Mouse (Mus musculus): ENCODE data around the gene Bcap31.

The Bcap31 gene

DNA sequence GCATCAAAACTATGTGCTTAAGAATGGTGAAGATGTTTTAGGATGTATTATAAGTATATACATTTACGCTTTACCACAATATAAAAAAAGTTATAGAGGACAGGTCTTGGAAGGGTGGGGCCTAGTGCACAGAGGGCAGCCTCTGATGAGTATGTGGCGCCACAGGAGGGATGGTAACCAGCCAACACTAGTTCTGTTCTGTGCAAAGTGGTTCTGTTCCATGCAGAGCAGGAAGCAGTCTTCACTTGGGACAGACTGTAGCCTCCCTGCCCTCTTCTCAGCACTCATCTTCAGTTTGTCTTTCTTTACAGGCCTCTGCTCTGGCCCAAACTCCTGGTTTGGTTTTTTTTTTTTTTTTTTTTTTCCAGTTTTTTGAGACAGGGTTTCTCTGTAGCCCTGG, 31.8 kb downstream of the Bcap31 start:
- no peak for DNase-seq (ENCODE audit: low read depth, low spot score)

DNA sequence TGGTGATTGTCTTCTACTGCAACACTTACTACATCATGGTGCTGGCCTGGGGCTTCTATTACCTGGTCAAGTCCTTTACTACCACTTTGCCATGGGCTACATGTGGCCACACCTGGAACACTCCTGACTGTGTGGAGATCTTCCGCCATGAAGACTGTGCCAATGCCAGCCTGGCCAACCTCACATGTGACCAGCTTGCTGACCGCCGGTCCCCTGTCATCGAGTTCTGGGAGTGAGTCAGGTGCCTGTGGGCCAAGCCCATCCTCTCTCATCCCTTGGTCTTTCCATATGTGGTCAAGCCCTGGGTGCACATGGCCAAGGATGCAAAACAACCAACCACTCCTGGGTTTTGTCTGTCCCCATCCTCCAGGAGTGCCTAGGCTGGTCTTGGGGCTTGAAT, 39.3 kb downstream of the Bcap31 start:
- no peak for DNase-seq (ENCODE audit: low read depth, low spot score)

DNA sequence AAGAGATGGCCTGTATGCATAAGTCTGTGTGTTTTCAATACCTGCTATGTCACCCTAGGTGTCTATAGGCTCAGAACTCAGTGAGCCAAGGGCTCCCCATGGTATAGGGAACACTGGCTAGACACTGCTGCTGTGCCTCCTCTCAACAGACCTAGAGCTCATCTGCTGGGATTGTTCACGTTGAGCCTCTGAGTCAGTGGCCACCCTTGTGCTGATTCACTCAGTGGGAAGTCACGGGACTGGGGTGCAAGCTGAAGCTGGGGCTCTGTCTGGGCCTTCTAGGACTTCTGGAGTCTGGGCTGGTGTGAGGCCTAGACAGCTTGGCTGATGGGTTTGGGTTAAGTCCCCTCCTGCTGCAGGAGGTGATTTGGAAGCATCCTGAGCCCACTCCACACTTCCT, 40.7 kb downstream of the Bcap31 start:
- no peak for DNase-seq (ENCODE audit: low read depth, low spot score)

DNA sequence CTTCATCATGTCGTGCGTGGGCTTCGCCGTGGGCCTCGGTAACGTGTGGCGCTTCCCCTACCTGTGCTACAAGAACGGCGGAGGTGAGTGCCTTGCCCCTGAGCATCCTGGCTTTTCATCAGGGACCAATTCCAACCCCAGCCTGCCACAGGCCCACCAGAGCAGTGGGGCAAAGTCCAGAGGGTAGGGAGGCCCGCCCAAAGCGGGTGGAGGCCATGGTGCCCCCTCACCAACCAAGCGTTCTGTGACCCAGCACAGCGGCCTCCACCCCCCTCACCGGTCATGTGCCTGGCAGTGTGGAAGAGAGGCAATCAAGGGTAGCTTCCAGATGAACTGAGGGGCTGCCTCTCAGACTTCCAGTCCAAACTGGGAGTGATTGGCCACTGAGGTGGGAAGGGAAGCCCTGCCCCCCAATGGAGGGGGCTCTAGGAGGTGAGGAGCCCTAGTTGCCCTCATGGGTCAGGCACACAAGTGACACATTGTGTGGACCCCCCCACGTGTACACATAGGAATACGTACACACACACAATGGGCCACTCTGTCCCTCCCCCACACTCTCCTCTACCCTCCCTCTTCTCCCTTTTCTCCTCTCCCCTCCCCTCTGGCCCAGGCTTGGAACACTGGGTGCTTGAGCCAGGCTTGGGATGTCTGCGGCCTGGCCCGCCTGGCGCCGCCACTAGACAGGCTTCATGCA, 41.9 kb downstream of the Bcap31 start:
- no peak for DNase-seq (ENCODE audit: low read depth, low spot score)

DNA sequence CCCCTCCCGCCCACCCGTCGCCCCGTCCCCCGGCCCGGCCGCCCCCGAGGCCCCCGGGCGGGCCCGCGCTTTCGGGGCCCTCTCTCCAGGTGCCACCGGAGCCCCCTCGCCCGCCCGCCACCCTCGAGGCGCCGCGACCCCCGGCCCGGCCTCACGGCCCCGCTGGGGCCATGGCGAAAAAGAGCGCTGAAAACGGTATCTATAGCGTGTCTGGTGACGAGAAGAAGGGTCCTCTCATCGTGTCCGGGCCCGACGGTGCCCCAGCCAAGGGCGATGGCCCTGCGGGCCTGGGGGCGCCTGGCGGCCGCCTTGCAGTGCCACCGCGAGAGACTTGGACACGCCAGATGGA, 42.4 kb downstream of the Bcap31 start:
- no peak for DNase-seq (ENCODE audit: low read depth, low spot score)

DNA sequence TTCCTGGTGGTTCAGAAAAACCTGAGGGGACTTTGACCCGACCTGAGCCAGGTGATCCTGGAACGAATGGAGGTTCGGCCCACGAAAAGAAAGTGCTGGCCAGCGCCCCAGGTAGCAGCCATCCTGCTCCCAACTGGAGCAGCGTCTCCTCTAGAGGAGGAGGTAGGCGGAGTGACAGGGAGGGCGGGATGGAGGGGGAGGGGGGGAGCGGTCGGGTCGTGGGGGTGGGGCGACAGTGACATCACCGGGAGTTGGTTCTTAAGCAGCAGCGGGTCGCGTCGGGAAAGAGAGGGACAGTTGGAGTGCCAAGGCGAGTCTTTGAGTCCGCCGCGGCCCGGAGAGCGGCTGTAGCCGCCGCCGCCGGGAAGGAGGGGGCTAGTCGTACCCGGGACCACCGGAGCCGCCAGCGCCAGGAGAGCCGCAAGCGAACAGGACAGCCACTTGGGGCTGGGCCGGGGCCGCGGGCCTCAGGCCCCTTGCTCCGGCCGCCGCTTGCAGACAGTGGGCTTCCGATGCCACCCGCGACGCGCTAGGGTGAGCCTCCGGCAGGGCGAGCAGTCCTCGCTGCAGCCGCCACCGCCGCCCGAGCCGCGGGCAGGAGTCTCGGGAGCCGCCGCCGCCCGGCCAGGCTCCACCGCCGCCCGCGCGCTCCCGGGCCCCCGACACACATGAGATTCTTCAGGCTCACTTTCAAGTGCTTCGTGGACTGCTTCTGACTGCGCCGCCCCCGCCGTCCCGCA, 42.9 kb downstream of the Bcap31 start, which contains the start of gene Slc6a8:
TSS of gene Slc6a8 (plus strand) at position 272 of the 740 bp plus-strand sequence.
- DNase-seq (ENCODE audit: low read depth, low spot score): no peak

DNA sequence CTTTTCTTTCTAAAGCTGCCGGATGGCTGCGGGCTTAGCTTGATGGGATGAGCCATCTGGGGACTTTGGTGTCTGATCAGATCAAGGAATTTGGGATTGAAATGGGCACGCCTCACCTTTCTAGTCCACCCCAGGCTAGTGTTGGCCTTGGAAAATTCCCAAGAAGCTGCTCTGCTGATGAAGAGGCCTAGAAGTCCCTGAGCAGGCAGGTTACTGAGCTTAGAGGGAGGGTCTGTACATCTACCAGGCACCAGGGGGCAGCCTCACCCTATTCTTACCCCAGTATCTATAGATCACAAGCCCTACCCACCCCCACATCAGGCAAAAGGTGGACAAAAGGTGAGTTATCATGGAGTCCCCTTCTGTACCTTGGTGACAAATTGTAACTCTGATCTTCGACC, 43.9 kb downstream of the Bcap31 start:
- peak; percentile 47 for DNase-seq (ENCODE audit: low read depth, low spot score)

DNA sequence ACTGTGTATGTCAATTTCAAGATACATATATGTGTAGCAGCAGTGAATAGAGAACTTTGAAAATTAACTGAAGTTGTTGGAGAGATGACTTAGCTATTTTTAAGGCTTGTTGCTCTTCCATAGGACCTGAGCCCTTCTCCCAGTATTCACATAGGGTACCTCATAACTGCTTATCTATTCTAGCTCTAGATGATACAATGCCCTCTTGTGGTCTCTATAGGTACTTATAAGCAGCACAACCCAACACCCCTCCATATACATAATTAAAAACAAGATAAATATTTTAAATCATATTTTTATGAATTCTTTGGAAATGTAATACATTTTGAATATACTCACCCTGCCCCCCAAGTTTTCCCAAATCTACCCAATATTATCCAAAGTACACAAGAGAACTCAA, 52.8 kb downstream of the Bcap31 start:
- peak; percentile 21 for DNase-seq (ENCODE audit: low read depth, low spot score)

DNA sequence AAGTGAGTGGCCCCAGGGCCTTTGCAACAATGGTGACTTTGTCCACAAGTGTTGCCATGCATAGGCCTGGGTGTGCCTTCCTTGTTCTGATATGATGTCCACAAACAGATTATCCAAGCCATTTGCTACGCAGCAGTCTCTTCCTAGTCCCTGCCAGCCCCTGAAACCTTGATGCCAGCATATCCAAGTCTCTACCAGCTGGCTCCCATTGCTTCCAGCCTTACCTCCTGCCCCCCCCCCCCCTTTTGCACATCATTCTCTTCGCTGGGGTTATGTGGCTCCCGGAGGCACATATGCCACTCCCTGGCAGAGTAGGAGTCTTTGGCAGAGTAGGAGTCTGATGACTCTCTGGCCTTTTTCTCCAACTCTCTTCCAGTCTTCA, 55.7 kb downstream of the Bcap31 start:
- no peak for DNase-seq (ENCODE audit: low read depth, low spot score)

DNA sequence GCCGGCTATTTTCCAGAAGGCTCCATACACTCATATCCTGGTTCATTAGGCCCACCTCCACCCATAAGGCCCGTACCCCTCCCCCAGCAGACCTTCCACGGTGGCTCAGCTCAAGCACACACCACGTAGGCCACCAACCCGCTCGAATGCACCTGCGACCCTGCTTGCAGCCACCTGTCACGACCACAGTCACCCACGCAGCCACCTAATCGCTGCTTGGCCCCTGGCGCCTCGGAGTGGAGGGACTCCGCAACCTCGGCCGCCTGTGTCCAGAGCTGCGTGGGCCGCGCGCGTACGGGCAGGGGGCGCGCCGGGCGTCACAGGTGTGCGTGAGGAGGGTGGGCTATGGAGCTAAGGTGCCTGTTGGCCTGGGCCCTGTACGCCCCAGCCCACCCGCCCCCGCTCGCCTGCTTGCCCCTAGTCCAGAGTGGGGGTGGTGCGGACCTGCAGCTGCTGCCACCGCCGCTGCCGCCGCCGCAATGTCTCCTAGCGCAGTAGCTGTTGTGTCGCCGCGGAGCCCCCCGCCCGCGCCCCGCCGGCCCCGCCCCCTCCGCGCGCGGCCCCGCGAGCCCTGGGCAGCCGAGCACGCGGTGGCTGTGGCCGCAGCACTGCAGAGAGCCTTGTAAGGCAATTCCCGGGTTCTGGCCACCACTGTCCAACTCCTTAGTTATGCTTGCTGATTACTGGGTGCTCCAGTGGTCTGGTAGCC, 56.2 kb downstream of the Bcap31 start, which contains the start of gene Pnck:
TSS of gene Pnck (minus strand) at position 543 of the 709 bp plus-strand sequence.
- DNase-seq (ENCODE audit: low read depth, low spot score): no peak

DNA sequence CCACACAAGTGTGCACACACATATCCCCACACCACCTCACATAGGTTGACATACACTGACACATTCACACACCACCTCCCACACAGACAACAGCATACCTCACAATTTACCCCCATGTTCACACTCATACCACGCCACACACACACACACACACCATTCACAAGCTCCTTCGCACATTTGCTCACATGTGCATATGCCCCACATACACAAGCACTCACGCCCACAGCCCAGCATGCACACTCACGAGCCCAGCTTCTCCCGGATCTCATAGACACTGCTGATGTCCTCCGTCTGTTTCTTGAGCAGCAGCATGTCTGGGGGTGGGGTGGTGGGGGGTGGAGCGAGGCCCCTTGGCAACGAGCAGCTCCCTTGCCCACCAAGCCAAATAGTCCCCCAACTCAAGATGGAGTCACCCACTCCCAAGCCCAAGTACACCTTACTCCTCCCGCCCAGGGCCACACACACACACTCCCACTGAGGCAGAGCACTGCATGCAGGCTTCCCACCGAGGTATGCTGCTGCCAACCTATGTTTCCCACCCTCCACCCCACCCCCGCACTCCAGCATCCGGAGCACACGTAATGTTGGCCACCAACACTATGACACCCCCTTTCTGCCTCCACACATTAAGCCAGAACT, 56.9 kb downstream of the Bcap31 start:
- no peak for DNase-seq (ENCODE audit: low read depth, low spot score)

DNA sequence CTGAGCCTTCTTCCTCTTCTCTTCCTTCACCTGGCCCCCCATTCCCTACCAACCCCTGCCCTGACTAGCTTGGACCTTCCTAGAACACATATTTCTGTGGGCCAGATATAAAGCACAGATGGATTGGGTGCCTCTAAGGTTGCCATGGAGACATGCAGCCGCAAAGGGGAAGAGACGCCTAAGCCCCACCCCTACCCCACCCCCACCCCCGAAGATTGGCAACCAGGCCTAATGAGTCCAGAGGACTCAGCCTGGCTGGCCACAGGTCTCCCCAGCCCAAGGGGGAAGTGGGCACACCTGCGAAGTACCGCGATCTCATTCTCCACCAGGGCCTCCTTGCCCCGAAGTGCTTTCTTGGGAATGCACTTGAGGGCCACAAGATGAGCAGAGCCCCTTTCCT, 57.6 kb downstream of the Bcap31 start:
- no peak for DNase-seq (ENCODE audit: low read depth, low spot score)

DNA sequence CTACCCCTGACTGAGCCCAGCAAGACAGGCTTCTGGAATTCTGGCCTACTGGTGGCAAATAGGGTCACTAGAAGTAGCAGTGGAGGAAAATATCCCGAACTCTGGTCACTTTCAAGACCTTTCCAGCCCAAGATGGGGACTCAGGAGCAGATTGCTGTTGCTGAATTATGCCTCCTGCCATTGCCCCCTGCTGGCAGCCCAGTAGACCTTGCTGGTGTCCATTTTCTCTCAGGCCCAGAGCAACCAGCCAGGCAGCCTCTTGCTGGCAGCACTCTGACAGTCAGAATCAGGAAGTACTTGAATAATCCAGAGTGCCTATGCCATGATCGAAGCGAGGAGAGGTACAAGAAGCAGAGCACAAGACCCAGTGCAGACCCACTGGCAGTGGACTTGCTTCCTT, 60.4 kb downstream of the Bcap31 start:
- DNase-seq (ENCODE audit: low read depth, low spot score): peak; percentile 54

DNA sequence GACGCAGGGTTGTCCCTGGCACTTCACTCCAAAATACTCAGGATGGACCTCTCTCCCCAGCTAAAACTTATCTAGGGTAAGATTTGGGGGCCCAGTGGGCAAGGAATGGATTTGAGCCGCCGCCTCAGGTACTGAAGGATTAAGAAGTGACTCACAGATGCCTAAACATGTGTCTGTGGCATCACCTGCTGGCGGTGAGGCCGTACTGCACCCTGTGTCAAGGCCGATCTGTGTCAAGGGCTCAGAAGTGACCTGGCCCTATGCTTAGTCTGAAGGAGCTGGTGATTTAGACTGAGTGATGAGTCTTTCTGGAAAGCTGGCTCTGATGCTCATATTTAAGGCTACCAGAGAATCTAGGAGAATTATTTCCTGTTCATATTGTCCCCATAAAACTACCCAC, 61.8 kb downstream of the Bcap31 start:
- DNase-seq (ENCODE audit: low read depth, low spot score): peak; percentile 69

DNA sequence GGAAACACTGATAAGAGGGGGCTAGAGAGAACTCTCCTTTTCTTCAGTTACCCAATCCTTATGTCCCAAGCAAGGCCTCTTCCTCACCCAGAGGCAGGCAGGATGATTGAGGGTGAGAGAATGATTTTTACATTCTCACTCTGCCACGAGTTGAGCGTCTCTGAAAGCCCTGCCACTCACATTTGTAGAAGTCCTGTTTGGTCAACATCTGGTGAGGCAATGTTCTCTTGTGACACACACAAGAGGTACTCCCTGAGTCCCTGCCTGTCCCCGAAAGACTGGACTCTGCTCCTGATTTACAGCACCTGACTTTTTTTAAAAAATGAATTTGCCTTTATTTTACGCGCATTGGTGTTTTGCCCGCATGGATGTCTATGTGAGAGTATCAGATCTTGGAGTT, 62.6 kb downstream of the Bcap31 start:
- DNase-seq (ENCODE audit: low read depth, low spot score): no peak

DNA sequence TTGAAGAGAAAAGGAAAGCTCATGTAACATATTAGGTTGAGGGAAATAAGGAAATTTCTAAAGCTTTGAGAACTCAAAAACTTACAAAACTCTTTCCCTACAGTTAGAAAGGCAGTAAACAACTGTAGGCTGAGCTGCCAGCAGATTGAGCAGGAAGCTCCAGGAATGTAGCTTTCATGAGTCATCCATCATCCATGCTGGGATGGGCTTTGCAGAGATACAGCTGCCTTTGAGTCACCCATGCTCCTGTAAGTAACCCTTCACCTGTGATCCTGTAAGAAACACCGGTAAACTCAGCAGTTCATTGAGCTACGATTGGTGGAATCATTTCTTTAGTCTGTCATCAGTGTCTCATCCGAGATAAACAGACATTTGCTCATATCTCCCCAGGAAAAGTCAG, 65.1 kb downstream of the Bcap31 start:
- DNase-seq (ENCODE audit: low read depth, low spot score): no peak

DNA sequence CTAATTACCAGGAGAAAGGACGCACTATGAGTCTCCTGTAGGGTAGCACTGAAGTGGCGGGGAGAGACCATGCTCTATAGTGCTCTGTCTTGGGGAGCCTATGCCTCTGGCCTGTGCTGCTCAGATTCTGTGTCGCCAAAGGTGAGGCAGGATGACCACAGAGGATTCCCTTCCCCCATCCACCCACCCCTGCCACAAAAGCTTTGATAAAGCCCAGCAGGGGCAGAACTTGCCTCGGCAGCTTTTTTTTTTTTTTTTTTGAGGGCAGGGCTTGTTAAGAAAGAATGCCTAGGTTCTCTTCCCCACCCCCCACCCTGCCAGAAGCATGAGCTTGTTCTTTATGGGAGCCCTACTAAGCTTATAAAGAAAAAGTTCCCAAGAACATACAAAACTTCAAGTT, 70.9 kb downstream of the Bcap31 start:
- DNase-seq (ENCODE audit: low read depth, low spot score): no peak

DNA sequence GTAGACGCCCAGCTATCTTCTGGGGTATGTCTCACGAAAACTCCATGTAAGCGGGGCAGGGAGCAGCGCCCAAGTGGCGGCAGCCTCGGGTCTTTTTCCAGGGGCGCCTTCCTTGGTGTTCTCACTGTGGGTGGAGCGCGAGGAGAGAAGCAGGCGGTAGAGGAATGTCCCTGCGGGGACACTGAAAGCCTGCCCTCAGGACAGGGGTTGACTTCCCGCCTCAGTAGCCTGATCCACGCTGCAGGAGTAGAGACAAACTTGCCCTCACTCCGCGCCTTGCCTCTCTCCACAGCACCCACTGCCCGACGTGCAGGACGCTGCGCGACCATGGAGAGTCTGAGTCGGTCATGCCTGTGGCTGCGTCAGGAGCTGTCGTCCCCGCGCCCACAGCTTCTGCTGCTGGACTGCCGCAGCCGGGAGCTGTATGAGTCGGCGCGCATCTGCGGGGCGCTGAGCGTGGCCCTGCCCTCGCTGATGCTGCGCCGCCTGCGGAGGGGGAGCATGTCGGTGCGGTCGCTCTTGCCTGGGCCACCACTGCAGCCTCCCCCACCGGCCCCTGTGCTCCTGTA, 76.0 kb downstream of the Bcap31 start:
- no peak for DNase-seq (ENCODE audit: low read depth, low spot score)

DNA sequence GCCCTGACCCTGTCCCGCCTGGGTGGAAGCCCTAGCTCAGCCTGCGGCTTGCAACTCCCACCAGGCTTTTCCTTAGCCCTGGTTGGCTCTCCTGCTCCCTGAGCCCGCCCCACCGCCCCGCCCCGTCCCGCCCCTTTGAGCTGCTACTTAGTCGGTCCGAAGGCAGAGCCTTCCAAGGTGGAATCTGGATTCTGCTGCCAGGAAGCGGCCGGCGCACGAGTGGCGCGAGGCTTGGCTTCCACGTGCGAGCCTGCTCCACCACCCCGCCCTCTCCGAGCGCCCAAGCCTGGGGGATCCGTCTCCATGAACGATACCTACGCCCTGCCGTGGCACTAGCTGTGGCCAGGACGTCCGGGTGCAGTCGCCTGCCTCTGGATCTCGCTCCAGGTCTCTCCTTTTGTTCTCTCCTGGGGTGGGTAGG, 76.7 kb downstream of the Bcap31 start, which contains the start of gene Dusp9:
TSS of gene Dusp9 (plus strand) at position 165 of the 421 bp plus-strand sequence.
- peak; percentile 57 for DNase-seq (ENCODE audit: low read depth, low spot score)

DNA sequence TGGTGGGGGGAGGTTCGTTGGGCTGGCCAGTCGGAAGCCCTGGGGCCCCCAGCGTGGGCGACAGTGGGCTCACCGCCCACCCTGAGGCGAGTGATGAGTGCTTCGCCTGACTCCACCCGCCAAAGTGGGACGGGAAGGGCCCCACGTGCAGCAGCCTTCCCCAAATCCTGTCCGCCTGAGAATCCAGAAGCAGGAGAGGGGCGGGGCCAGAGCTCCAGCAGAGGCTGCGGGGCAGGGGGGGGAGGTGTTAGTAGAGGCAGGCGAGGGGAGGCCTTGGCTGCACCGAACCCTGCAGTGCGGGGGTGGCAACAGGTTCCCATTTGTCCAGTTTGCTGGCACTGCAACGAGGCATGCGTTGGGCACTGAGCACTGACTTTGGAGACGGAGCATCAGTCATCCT, 78.6 kb downstream of the Bcap31 start:
- DNase-seq (ENCODE audit: low read depth, low spot score): no peak

Data from A20 (cell line).